Mouse (Mus musculus) layer of hippocampus, postnatal 14 days (tissue): Measurements from ENCODE around the gene Mus81. TPM values are rescaled to one million over a fixed set of nuclear protein-coding genes. Genes with fewer than 3 reads are reported as not detected.
"Not testable (repeated sequence)": the region's sequence is repeated elsewhere in the genome, so short reads cannot be mapped to it uniquely, and the experiment has no call there.

Experiments used
- DNase-seq, 2 experiments: peaks; one replicate each; pipeline ENCODE4 v3.0.0; 2021 to 2022; ENCODE audit warnings: low spot score in 2 of 2, mixed read lengths in 1 of 2
- total RNA-seq, 2 experiments: library from RNA; stranded (reverse); gene quantifications; 2 replicates each; pipeline ENCODE4 v1.2.3; 2021

Mus81 gene
- total RNA-seq, 2 experiments from 2014 or later, result 34.3 to 35.6 TPM

DNA sequence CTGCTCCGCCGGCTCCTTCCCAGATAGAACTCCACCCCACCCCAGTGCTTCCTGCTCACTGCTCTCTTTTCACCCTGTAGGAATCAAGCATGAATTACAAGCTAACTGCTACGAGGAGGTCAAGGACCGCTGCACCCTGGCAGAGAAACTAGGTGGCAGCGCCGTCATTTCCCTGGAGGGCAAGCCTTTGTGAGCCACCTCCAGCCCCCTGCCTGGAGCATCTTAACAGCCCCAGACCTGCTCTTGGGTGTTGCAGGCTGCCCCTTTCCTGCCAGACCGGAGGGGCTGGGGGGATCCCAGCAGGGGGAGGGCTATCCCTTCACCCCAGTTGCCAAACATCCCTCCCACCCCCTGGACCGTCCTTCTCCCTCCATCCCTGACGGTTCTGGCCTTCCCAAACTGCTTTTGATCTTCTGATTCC lies 5.1 kb upstream of the Mus81 start:
- not testable (repeated sequence) for DNase-seq

DNA sequence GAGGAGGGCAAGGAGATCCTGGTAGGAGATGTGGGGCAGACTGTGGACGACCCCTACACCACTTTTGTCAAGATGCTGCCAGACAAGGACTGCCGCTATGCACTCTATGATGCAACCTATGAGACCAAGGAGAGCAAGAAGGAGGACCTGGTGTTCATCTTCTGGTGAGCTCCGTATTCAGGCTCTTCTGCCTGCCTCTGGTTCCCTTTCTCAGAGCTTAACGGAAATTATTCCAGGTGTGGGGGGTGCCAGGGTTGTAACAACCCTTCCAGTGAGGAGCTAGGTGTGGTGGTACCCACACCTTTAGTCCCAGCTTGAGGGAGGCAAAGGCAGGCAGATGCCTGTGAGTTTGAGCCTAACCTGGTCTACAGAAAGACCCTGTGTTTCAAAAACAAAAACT lies 4.4 kb upstream of the Mus81 start:
- no peak for DNase-seq

DNA sequence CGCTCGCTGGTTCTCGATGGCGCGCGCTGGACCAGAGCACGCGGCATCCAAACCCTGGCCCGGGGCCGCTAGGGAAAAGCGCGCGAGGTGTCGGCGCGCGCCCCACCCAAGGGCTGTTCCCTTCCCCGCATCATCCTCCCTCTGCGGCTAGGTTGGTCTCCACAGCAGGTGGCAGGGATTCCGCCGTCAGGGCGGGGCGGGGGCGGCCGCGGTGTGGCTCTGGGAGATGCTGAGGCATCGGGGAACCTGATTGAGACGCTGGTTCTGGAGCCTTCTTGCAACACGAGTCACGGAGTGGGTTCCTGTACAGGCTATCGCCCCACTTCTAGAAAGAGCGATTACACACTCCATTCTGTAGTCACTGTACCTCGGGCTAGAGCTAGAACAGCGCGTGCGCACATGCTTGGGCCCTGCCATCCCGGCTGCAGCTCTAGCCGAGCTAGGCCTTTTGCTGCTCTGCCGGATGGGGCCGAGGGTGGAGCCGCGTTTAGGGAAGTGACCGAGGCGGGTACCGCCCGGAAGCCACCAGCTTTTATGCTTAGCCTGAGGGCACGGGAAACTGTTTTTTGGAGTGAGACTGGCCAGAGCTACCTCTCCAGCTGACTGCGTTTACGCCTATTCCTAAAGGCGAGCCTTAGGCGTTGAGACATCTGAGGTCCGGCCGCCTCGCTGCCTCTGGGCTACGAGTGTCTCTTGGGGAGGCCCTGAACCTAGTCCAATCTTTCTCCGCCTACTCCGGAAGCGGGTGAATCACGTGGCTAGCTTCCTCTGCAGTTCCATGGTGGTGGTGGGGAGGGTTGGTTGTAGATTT lies 2.9 kb upstream of the Mus81 start:
- DNase-seq, result peak; percentile 79 to 83

DNA sequence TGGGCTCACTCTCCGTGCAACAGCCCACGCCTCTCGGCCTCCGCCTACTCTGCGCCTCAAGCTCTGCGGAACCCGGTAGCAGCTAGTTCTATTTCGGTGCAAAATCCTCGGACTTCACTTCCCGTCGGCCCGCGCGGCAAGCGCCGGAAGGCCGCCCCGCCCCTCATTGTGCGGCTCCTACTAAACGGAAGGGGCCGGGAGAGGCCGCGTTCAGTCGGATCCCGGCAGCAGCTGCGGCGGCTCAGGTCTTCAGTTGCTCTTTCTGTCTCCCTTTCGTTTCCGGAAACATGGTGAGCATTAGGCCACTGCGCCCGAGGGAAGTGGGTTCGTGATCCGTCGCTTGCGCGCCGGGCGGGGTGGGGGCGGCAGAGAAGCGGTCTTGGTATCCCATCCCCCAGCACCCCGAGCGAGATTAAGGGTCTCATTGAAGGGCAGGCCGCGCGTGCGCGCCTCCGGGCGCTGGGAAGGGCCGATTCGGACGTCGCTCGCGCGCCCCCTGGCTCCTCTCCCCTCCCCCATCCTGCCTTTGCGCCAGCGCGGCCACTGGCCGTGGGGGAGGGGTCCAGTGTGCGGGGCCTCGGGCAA lies 2.2 kb upstream of the Mus81 start, which contains the start of gene Cfl1:
Gene Cfl1 (plus strand): TSS at position 143 of the 585 bp plus-strand sequence.
- peak; percentile 93 to 95 for DNase-seq

DNA sequence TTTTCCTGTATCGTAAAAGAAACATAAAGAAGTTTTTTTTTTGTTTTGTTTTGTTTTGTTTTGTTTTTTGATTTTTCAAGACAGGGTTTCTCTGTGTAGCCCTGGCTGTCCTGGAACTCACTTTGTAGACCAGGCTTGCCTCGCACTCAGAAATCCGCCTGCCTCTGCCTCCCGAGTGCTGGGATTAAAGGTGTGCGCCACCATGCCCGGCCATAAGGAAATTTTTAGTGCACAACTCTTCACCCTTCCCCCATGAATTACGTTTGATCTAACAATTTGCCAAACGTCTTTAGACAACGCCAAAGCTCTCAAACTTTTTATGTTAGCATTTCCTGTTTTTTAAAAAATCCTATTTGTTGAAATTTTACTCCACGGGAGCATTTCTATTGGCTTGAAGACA lies 1.5 kb upstream of the Mus81 start:
- not testable (repeated sequence) for DNase-seq

DNA sequence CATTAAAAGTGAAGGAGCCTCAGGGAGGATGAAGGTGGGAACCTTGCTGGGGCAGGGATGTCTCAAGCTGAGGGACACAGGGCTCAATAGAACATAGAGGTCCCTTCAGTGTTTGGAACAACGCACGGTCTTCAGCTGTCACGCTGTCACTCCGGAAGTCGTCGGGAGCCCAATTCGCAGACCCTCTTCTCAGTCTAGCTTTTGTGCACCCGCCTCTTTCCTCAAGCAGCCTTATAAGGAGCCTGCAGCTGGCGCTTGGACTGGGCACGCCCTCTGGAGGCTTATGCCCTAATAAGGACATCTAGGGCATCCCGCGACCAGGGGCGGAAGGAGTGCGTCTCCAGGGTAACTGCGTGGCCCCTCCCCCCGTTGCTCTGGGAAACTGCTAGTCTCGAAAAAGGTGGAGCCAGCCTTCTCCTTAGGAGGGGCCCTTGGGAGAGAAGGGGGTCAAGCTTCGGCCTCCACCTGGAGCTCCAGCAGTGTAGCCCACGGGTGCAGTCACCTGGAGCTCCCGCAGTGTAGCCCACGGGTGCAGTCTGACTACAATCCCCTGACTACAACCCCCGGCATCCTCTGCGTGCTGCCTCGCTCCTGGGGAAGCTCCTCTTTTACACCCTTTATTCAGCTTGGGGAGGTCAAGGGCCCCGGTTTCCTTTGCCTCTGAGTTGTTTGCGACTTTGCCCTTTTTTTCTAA lies 823 bp upstream of the Mus81 start:
- DNase-seq, result peak; percentile 98

DNA sequence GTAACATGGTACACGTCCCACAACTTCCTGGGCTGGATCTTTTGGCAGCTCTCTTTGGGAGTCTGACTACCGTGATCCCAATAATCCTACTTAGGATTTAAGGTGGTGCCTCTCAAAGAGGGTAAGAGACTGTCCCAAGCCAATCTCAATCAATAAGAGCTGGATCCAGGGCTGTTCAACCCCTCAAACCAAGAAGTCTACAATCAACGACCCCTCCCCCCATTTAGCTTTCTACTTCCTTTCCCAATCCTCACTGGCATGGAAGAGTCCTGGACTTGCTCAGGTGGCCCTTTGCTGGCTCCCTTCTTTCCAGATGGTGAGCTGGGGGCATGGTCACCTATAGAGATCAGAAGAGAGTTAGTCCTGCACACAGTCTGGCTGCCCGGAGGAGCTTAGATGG lies 1.4 kb downstream of the Mus81 start:
- no peak for DNase-seq

DNA sequence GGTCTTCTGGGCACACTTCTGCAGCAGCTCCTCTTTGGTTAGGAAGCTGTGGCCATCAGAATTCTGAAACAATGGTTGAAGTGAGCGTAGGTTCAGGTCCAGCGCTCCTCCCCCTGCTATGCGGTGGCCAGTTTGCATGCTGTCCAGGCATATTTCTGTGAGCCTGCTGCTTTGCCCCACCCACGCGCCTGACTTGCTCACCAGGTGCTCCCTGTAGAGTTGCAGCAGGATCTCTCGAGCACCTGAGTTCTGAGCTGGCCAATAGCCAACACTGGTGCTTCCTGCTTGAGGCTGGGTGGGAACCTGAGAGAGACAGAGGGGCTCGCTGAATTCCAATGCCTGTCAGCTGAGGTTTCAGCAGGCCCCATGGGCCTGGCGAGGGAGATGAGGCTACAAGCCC lies 1.9 kb downstream of the Mus81 start:
- no peak for DNase-seq

DNA sequence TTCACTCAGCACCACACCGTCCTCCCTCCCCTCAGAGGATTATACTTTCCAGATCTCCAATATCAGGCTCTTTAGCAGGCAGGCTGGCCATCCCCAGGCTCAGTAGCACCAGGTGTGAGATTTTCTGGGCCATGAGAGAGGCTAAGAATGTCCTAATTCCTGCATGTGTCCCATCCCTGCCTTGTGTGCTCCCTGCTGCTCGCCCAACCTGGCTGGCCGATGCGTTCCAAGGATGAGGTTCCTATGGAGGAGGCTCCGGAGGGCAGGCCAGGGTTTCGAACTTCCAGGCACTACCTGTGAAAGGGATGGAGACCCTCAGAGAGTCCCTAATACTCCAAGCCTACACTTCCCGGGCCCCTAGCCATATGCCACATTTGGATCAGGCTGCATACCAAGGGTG lies 2.4 kb downstream of the Mus81 start:
- DNase-seq, result no peak

DNA sequence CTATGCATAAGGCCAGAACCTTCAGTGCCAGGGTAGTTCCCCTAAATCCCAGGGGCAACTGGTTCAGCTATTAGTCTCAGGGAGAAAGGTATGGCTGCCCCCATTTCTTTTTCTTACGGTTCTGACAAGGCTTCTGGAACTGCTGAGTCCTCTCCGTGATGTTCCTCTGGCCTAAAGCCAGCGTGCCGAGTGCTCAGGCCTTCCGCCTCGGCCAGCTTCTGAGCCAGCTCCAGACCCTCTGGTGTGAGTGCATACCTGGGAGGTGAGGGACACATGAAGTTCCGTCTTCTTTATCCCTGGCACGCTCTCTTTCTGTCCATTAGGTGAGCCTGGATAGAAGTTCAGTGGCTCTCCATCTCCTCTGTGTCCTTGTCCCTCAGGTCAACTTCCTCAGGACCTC lies 2.8 kb downstream of the Mus81 start:
- no peak for DNase-seq

DNA sequence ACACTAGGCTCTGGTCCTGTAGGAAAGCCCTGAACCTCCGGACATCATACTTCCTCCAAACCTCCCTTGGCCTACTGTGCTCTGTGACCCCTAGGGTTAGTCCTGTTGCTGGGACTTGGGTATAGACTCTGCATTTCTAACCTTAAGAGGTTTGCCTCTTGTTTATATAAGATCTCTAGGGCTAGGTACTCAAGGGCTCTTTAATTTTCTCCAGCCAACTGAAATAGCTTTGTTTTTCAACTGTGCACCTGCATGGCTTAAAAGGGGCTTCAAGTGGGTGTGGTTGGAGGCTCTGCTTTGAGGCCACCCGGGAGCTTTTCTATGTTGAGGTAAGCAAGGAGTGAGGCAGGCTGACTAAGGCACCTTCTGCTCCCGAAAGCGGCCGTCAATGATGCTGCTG lies 3.7 kb downstream of the Mus81 start:
- no peak for DNase-seq

DNA sequence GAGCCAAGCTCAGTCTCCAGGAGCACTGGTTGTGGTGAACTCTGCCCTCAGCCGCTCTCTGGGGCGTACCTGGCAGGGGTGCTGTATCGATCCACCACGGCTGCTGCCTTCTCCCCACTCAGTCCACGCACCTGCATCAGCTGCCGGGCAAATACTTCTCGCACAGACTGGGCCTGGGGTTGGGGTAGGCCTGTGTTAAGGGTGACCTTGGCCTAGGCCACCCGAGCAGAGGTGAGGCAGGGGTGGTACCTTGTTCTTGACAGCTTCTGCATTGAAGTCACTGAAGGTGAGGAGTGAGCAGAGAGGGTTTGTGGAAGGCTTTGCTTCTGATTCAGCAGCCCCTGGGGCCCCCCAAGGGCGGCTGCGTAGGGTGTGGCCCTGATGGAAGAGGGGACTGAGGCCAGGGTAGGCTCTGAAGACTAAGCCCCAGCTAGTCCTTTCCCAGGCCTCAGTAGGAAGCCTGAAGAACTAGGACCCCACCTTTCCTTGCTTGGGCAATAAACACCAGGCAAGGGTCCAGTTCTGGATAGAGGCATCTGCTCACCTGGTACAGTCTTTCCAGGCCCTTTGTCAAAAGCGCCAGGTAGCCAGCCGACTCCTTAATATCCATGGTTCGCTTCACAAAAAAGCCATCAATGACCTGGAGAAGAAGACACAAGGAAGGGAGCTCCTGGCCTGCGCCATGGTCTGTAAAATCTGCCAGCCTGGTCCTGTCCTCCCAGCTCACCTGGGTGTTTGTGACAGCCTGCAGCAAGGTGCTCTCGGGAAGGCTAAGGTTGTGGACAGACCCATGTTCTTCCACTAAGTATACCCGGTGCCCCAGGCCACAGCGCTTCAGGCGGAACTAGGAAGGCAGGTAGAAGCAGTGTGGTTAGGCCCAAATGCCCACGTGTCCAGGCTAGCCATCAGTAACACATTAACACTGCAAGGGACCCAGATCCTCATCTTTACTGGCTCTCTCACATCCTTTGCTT lies 4.5 kb downstream of the Mus81 start:
- no peak for DNase-seq

DNA sequence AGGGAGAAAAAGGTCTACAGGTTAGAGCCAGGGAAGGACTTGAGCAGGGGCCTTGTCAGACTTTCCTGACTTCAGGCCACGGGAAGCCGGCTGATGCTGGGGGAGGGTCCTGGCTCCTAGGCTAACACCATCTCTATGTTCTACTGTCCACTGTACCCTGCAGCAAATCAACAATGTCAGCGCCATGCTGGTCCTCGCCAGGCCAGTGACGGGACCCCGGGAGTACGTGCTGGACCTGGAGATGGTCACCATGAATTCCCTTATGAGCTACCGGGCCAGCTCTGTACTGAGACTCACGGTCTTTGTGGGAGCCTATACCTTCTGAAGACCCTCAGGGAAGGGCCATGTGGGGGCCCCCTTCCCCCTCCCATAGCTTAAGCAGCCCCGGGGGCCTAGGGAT lies 6.8 kb downstream of the Mus81 start:
- DNase-seq, result no peak

DNA sequence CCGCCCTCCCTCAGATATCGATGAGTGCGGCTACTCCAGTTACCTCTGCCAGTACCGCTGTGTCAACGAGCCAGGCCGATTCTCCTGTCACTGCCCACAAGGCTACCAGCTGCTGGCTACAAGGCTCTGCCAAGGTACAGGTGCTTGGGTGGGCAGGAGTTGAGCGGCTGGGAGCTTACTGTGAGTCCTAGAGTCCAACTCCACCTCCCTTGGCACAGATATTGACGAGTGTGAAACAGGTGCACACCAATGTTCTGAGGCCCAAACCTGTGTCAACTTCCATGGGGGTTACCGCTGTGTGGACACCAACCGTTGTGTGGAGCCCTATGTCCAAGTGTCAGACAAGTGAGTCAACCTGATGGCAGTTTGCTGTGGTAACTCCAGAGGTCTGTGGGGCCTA lies 8.2 kb downstream of the Mus81 start:
- DNase-seq, result no peak

DNA sequence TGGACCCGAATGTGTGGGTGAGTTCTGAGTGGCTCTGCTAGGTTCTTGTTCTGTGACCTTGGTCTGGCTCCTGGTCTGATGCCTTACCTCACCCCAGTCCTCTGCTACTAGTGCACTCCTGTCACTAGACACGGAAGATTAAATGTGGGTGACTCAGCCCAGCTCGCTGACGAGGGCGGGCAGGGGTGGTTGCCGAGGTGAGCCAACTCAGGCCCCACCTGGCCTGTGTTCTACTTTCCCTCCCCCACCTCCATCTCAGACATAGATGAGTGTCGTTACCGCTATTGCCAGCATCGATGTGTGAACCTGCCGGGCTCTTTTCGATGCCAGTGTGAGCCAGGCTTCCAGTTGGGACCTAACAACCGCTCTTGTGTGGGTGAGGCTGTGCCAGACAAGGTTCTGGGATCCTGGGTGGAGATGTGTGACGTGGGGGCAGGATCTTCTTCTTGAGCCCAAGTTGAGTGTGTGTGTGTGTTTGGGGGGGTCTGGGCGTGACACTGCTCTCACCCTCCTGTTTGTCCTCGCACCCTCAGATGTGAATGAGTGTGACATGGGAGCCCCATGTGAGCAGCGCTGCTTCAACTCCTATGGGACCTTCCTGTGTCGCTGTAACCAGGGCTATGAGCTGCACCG lies 10.4 kb downstream of the Mus81 start:
- DNase-seq, result no peak

DNA sequence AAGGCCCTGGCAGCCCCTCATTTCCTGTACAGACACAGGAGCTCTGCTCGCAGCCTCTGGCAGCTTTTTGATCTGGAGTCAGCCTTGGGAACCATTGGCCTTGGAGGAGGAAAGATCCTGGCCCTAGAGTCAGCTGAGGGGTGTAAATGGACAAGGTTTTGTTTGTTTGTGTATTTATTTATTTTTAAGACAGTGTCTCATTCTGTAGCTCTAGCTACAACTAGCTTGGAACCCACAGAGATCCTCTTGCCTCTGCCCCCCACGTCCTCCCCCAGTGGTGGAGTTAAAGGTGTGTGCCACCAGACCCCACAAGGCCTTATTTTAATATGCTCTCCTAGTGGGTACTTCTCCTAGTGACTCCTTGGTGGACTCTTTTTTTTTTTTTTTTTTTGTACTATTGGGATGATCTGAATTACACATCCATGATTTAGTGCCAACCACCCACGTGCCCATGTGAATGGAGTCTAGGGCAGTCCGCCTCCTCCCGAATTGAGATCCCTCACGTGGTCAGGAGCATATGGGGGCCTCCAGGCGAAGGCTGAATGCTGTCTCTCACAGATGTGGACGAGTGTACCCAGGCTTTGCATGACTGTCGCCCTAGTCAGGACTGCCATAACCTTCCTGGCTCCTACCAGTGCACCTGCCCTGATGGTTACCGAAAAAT lies 11.1 kb downstream of the Mus81 start:
- no peak for DNase-seq

DNA sequence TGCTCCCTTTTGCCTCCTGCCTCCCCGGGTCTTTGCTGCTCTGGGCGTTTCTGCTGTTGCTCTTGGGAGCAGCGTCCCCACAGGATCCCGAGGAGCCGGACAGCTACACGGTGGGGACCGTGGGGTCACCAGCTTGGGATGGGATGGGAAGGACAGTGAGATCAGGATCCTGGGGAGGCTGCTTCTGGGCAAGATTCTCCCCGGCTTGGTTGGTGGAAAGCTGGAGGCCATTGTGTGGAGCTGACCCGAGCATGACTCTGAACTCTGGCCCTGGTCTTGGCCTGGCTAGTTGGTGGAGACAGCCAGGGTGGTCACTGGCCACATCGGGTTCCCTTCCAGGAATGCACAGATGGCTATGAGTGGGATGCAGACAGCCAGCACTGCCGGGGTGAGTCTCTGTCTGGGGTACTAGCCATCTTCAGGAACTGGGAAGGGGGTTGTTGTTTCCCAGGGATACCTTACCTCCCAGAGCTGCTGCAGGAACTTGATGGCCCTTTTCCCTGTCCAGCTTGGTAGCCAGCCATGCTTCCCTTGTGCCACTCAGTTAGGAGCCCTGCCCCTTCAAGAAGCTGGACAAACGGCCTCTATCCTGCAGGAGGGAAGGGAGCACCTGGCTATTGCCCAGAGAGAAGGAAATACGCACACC lies 13.0 kb downstream of the Mus81 start:
- no peak for DNase-seq

DNA sequence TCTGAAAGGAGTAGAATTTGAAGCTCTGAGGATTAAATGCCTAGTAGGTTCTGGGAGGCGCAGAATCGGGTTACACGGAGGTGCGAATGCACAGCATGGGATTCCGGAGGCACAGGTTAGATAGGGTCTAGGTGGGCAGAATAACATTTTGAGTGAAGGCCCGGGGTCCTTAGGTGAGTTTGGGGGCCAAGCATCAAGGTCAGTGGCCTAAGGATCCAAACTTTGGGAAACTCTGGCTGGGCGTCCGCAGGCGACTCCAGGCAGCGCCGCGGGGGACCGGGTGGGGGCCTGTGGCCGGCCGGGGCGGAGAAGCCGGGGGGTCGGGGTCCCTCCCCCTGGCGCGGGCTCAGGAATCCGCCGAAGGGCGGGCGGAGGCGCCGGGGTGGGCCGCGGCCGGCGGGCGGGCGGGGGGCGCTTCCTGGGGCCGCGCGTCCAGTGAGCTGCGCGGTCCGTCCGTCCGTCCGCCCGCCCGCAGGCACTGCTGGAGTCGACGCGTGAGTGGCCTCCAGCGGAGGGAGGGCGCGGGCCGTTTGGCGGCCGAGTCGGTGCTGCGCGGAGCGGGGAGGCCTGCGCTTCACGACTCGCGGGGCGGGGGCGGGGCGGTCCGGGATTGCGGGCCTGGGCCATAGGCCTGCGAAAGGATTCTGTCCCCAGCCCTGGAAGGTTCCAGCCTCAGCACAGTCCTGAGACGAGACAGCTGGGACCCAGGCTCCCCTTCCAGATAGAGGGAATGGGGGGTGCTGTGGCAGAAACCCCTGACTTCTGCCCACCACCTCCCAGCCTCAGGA lies 13.7 kb downstream of the Mus81 start:
- DNase-seq, result no peak

DNA sequence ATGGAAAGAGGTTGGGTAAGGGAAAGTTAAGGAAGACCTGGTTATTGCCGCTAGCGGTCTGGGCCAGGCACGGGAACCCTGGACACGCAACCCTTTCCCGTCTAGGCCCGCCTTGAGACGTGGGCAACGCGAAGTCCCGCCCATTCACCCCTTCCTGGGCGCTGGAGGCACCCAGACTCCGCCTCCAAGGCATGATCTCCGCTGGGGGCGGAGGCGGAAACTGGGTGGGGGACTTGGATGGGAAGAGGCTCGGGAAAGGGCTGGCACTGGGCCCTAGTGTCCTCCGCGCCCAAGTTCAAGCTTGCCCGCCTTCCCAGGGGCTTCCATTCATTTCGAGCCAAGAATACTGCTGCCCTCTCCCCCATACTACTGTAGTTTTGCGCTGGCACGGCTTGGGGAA lies 14.5 kb downstream of the Mus81 start, which contains the start of gene Efemp2:
Gene Efemp2 (plus strand): TSS at position 235 of the 400 bp plus-strand sequence.
- peak; percentile 47 to 58 for DNase-seq
